Mouse (Mus musculus) thymus, adult 2 months (tissue): ENCODE measurements around the gene Gm20388. TPM values are rescaled to one million over a fixed set of nuclear protein-coding genes. Genes with fewer than 3 reads are reported as not detected.

Experiments
- DNase-seq: peaks from one replicate; pipeline ENCODE4 v3.0.0; 2021
- H3K27ac ChIP-seq: fragments of 200-500 bp; 2 replicates; pipeline ENCODE4 v1.5.1; 2012; ENCODE audit warnings: low read length, control low read depth; ENCODE audit not compliant: control insufficient read depth, insufficient read depth
- H3K27me3 ChIP-seq: fragments of 200-500 bp; 2 replicates; pipeline ENCODE4 v1.6.1; 2012; ENCODE audit warnings: mild to moderate bottlenecking, low read length, moderate library complexity, mixed read lengths; ENCODE audit not compliant: control insufficient read depth, insufficient read depth
- H3K36me3 ChIP-seq: fragments of 200-500 bp; 2 replicates; pipeline ENCODE4 v1.6.1; 2012; ENCODE audit warnings: mild to moderate bottlenecking, low read length, moderate library complexity; ENCODE audit not compliant: control insufficient read depth, insufficient read depth
- H3K4me1 ChIP-seq: fragments of 200-500 bp; replicated peaks from 2 replicates; pipeline ENCODE4 v1.6.1; 2012; ENCODE audit warnings: low read length; ENCODE audit not compliant: control insufficient read depth, insufficient read depth
- H3K4me3 ChIP-seq: fragments of 200-500 bp; 2 replicates; pipeline ENCODE4 v1.5.1; 2012; ENCODE audit warnings: mild to moderate bottlenecking, low read length, control low read depth, moderate library complexity; ENCODE audit not compliant: control insufficient read depth, insufficient read depth
- CTCF ChIP-seq: fragments of 200-500 bp; IDR thresholded peaks from 2 replicates; pipeline ENCODE4 v1.5.1; 2012; ENCODE audit warnings: mild to moderate bottlenecking, control low read depth, low read length, moderate library complexity, borderline replicate concordance; ENCODE audit not compliant: control insufficient read depth, poor library complexity, insufficient read depth; ENCODE audit errors: extremely low read depth
- POLR2A ChIP-seq: fragments of 200-500 bp; IDR thresholded peaks from 2 replicates; pipeline ENCODE4 v1.6.1; 2012; ENCODE audit warnings: mild to moderate bottlenecking, low read length, control low read depth, moderate library complexity; ENCODE audit not compliant: control insufficient read depth, poor library complexity, insufficient read depth; ENCODE audit errors: extremely low read depth
- WGBS: fragments of 180-500 bp; shearing (Covaris S2); methylation state at CpG from one replicate; pipeline ENCODE4 v1.1.7; 2018; 5-methylcytosine and 5-hydroxymethylcytosine counted together
- polyA plus RNA-seq: library from polyadenylated mRNA; depleted of rRNA; stranded (reverse); fragments of >200 nt; gene quantifications from 2 replicates; pipeline ENCODE4 v1.2.3, GENCODE M21; 2012

Gene Gm20388
- polyA plus RNA-seq, 1 experiment = 103 TPM

GRCm38 (mm10) chr8:123857361-123857760 lies 3946.7 kb downstream of the Gm20388 start:
- Histone ChIP-seq H3K27me3 (no peaks in the 10 kb centered on the region), H3K27ac (no peak overlapping the region), H3K4me3 (no peak overlapping the region), H3K36me3 (no peaks in the 10 kb centered on the region), H3K4me1 (peaks cover 8% of the 10 kb centered on the region)
- no peak for DNase-seq
- WGBS = 87% methylated on average over 3 of the region's 3 CpGs
- no peak for TF ChIP-seq POLR2A
- TF ChIP-seq CTCF = no peak

- Histone ChIP-seq H3K36me3 (no peaks in the 10 kb centered on the region), H3K27ac (no peak overlapping the region), H3K4me3 (peak overlapping the region; percentile 86), H3K27me3 (no peaks in the 10 kb centered on the region), H3K4me1 (peaks cover 8% of the 10 kb centered on the region)
- DNase-seq = no peak
- TF ChIP-seq POLR2A (no peak), CTCF (no peak)
- 2% methylated on average over 17 of the region's 17 CpGs for WGBS
Observed at GRCm38 (mm10) chr8:123858574-123858940, 3947.9 kb downstream of the Gm20388 start.

DNA sequence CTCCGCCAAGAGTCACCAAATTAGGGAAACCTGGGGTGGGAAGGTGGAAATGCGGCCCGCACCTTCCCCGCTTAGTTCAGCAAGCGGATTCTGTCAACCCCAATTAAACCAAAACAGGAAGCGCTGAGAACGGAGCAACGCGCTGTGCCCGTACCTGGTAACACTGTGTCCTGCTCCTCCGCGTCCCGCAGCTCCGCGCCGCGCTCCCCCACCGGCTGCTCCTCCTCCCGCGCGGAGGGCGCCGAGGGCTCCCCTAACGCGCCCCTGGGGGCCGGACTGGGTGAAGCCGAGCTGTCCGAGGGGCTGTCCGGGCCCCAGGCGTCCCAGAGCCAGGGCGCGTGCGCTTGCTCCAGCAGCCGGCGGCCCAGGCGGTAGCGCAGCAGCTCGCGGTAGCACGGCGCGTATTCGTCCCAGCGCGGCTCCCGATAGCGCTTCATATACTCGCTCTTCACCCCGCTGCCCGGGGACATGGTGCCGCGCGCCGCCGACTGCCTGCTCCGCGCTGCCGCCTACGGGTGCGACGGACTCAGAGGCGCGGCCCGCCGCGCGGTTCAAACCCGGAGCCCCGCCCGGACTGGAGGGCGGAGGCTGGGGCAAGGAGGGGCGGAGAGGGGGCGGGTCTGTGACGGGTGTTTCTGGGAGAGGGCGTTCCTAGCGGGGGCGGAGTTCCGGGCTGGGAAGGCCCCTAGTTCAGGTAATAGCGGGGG lies 3948.5 kb downstream of the Gm20388 start:
- no peaks in the 10 kb centered on the region for H3K36me3 ChIP-seq
- TF ChIP-seq CTCF = peak; percentile 65; the same call in 1 of the 2 replicates
- 0 out of 2 replicates have a peak, but pooled peaks have one; percentile 52 for TF ChIP-seq POLR2A
- peak; percentile 93 for DNase-seq
- WGBS = under 1% methylated on average over 79 of the region's 79 CpGs
- H3K27me3 ChIP-seq = no peaks in the 10 kb centered on the region
- H3K4me1 ChIP-seq = peaks cover 8% of the 10 kb centered on the region
- no peak overlapping the region for H3K27ac ChIP-seq
- peak overlapping the region; percentile 86 for H3K4me3 ChIP-seq

GRCm38 (mm10) chr8:123859648-123860259 lies 3949.1 kb downstream of the Gm20388 start, which contains the start of gene Ccsap:
Gene Ccsap, minus strand, starts transcription at chr8:123860209.
- no peaks in the 10 kb centered on the region for H3K27me3 ChIP-seq
- H3K4me3 ChIP-seq = peak within 1 kb of the TSS; percentile 86
- H3K36me3 ChIP-seq = no peaks in the 10 kb centered on the region
- TF ChIP-seq POLR2A = 0 out of 2 replicates have a peak, but pooled peaks have one; percentile 8
- TF ChIP-seq CTCF = no peak
- WGBS = under 1% methylated on average over 48 of the region's 48 CpGs
- H3K27ac ChIP-seq = no peak within 1 kb of the TSS
- peaks cover 8% of the 10 kb centered on the region for H3K4me1 ChIP-seq
- DNase-seq = peak; percentile 64

- no peak for DNase-seq
- TF ChIP-seq POLR2A (no peak), CTCF (no peak)
- H3K36me3 ChIP-seq = no peaks in the 10 kb centered on the region
- H3K4me3 ChIP-seq = no peak overlapping the region
- no peaks in the 10 kb centered on the region for H3K27me3 ChIP-seq
- no peak overlapping the region for H3K27ac ChIP-seq
- H3K4me1 ChIP-seq = peaks cover 8% of the 10 kb centered on the region
- WGBS = 75% methylated on average over 4 of the region's 4 CpGs
Observed at GRCm38 (mm10) chr8:123860386-123860785, 3949.7 kb downstream of the Gm20388 start.

GRCm38 (mm10) chr8:123865786-123866185 lies 3955.1 kb downstream of the Gm20388 start:
- H3K4me1 ChIP-seq = no peaks in the 10 kb centered on the region
- H3K36me3 ChIP-seq = no peaks in the 10 kb centered on the region
- WGBS = 85% methylated on average over 7 of the region's 7 CpGs
- no peak overlapping the region for H3K4me3 ChIP-seq
- DNase-seq = no peak
- no peak overlapping the region for H3K27ac ChIP-seq
- TF ChIP-seq POLR2A = no peak
- TF ChIP-seq CTCF = no peak
- no peaks in the 10 kb centered on the region for H3K27me3 ChIP-seq
